Mouse (Mus musculus) embryo, embryonic 11 days (tissue): Measurements from ENCODE around the gene Ppp2r1b.

Experiments
- DNase-seq: peaks from one replicate; pipeline ENCODE4 v3.0.0-alpha.2; 2015

Gene Ppp2r1b

GRCm38 (mm10) chr9:50920933-50921895 lies 76.1 kb downstream of the Ppp2r1b start:
- no peak for DNase-seq

- DNase-seq, result no peak
Observed at GRCm38 (mm10) chr9:50922363-50923153, 77.5 kb downstream of the Ppp2r1b start.

GRCm38 (mm10) chr9:50924454-50924853 lies 79.4 kb downstream of the Ppp2r1b start:
- no peak for DNase-seq

GRCm38 (mm10) chr9:50925801-50926200 lies 80.7 kb downstream of the Ppp2r1b start:
- DNase-seq, result no peak

- DNase-seq, result no peak
Observed at GRCm38 (mm10) chr9:50929986-50930385, 84.9 kb downstream of the Ppp2r1b start.

GRCm38 (mm10) chr9:50941804-50942401 lies 96.8 kb downstream of the Ppp2r1b start:
- no peak for DNase-seq

GRCm38 (mm10) chr9:50942711-50943110 lies 97.6 kb downstream of the Ppp2r1b start:
- DNase-seq, result no peak
